In genomic region chr6:84168571-84168970, GRCm38 (mm10) we compare ENCODE assay signal across 12 mouse cellular contexts.
"Had no signal": no experiment of that assay in that cellular context is flagged by ENCODE, and none has a peak within 500 bp of the region (broad histone marks: within the 10 kb centered on the region; RNA-seq: fewer than 3 reads in every experiment).

No protein-coding gene starts in this region.

- H3K36me3 ChIP-seq: liver, embryonic 13.5 days had no signal

- H3K4me1 ChIP-seq: liver, embryonic 13.5 days had no signal

- H3K9me3 ChIP-seq: liver, embryonic 13.5 days had no signal

- H3K4me2 ChIP-seq: liver, embryonic 13.5 days; midbrain, embryonic 11.5 days had no signal

- DNase-seq: kidney, adult 9 months; kidney, postnatal 14 days; kidney, postnatal 4 days; liver, embryonic 13.5 days; lung, adult 2 months; lung, postnatal 14 days; lung, postnatal 4 days; midbrain, embryonic 14.5 days; thymus, adult 18-20 months; thymus, postnatal 36 days had no signal

- H3K27me3 ChIP-seq: liver, embryonic 13.5 days had no signal

- H3K27ac ChIP-seq: liver, embryonic 13.5 days; stomach, postnatal 0 days had no signal

- H3K9ac ChIP-seq: liver, embryonic 13.5 days had no signal

- H3K4me3 ChIP-seq: liver, embryonic 13.5 days had no signal
